Mouse (Mus musculus) stomach, postnatal 0 days (tissue): Measurements from ENCODE around the gene Gm8257.
"Not testable (repeated sequence)": the region's sequence is repeated elsewhere in the genome, so short reads cannot be mapped to it uniquely, and the experiment has no call there.

Source experiments
- CTCF ChIP-seq: IDR thresholded peaks from 2 replicates; pipeline ENCODE4 v1.5.1; 2016; ENCODE audit warnings: antibody characterized with exemption, low read depth, mild to moderate bottlenecking, moderate library complexity
- EP300 ChIP-seq: optimal IDR thresholded peaks from 2 replicates; pipeline ENCODE3; 2016; ENCODE audit warnings: antibody characterized with exemption

- TF ChIP-seq CTCF, EP300: not testable (repeated sequence)
Observed at GRCm38 (mm10) chr14:44627737-44628136, 78.5 kb downstream of the Gm8257 start, which contains the start of gene Gm5624.
